Mouse (Mus musculus): ENCODE measurements around the gene Alg11.

DNA sequence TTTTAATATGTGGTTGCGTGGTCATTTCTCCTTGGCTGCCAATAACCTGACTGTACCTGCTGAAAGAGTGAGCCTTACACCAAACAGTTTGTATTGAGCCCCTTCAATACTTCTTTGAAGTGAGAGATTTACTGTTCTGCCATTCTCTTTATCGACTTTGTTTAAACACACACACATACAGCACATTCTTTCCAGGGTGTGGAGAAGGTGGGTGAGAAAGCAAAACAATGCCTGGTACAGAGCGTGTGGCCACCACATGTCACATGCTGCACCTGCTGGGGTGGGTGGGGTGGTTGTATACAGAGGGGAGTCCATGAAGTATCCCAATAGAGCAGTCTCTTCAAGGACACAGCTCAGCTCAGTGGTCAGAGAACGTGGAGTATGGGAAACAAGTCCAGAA lies 35.3 kb upstream of the Alg11 start:
- no peak for TF ChIP-seq ZC3H11A (IDR thresholded peaks at IDR 0.05; ENCODE audit: borderline replicate concordance, low read depth, low read length)
- TF ChIP-seq MAFK (IDR thresholded peaks at IDR 0.05; ENCODE audit: insufficient read depth, low read depth, low read length) = no peak
- TF ChIP-seq ZNF384 (IDR thresholded peaks at IDR 0.05; ENCODE audit: low read depth, low read length) = no peak
- no peak for TF ChIP-seq HCFC1 (IDR thresholded peaks at IDR 0.05; ENCODE audit: borderline replicate concordance, insufficient read depth, low read length)

Data from ES-E14 (cell line).